Mouse (Mus musculus) neural tube, embryonic 15.5 days (tissue): ENCODE measurements around the gene Coq5. TPM values are rescaled to one million over a fixed set of nuclear protein-coding genes. Genes with fewer than 3 reads are reported as not detected.

Experiments used
- ATAC-seq: fragments of 200-750 bp; cut with Nextera tagmentation; 2 replicates; pipeline ENCODE4 v1.8.0; 2017; ENCODE audit warnings: mild to moderate bottlenecking, moderate TSS enrichment, moderate library complexity; ENCODE audit not compliant: low FRiP score
- H3K27ac ChIP-seq: fragments of 300-500 bp; sonication (generic); replicated peaks from 2 replicates; pipeline ENCODE4 v1.5.1; 2015; ENCODE audit warnings: mild to moderate bottlenecking, inconsistent platforms
- H3K27me3 ChIP-seq: fragments of 300-500 bp; sonication (generic); replicated peaks from 2 replicates; pipeline ENCODE4 v1.6.1; 2015; ENCODE audit warnings: inconsistent platforms
- H3K36me3 ChIP-seq: fragments of 300-500 bp; sonication (generic); 2 replicates; pipeline ENCODE4 v1.6.1; 2015; ENCODE audit warnings: inconsistent platforms
- H3K4me1 ChIP-seq: fragments of 300-500 bp; sonication (generic); 2 replicates; pipeline ENCODE4 v1.6.1; 2015; ENCODE audit warnings: inconsistent platforms
- H3K4me2 ChIP-seq: fragments of 300-500 bp; sonication (generic); 2 replicates; pipeline ENCODE4 v1.6.1; 2015; ENCODE audit warnings: inconsistent platforms, mild to moderate bottlenecking, moderate library complexity
- H3K4me3 ChIP-seq: fragments of 300-500 bp; sonication (generic); replicated peaks from 2 replicates; pipeline ENCODE4 v1.5.1; 2015; ENCODE audit warnings: mild to moderate bottlenecking, inconsistent platforms
- H3K9ac ChIP-seq: fragments of 300-500 bp; sonication (generic); replicated peaks from 2 replicates; pipeline ENCODE4 v1.6.1; 2015; ENCODE audit warnings: mild to moderate bottlenecking, inconsistent platforms
- H3K9me3 ChIP-seq: fragments of 300-500 bp; sonication (generic); replicated peaks from 2 replicates; pipeline ENCODE4 v1.6.1; 2016; ENCODE audit warnings: inconsistent platforms
- WGBS: fragments of 180-500 bp; shearing (Covaris S2); methylation state at CpG from one replicate; pipeline ENCODE4 v1.1.7; 2015; ENCODE audit warnings: mixed read lengths; 5-methylcytosine and 5-hydroxymethylcytosine counted together
- polyA plus RNA-seq: library from polyadenylated mRNA; unstranded; fragments of >200 nt; fragmentation: Nextera tagmentation; extraction: Ambion mirVana; gene quantifications from 2 replicates; pipeline ENCODE4 v1.2.1, GENCODE M21; 2015

The Coq5 gene
- polyA plus RNA-seq, 1 experiment from 2014 or later, result 63.7 TPM

DNA sequence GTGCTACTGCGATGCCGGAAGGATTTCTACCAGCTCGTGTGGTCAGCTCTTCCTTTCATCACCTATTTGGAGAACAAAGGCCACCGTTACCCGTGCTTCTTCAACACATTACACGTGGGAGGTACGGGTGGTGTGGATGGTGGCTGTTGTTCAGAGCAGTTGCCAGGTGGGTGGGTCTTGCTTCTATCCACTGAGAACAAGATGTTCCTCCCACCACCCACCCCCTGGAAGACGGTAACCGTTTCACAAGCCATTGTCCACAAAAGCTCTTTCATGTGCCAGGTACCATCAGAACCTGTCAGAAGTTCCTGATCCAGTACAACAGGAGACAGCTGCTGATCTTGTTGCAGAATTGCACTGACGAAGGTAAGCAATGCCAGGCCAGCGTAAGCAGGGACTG is 39.3 kb upstream of the Coq5 start:
- Histone ChIP-seq H3K36me3 (peaks cover 52% of the 10 kb centered on the region), H3K4me2 (no peak overlapping the region), H3K9ac (no peak overlapping the region), H3K4me1 (peaks cover 26% of the 10 kb centered on the region), H3K4me3 (no peak overlapping the region), H3K9me3 (no peaks in the 10 kb centered on the region), H3K27me3 (no peaks in the 10 kb centered on the region), H3K27ac (no peak overlapping the region)
- 86% methylated on average over 11 of the region's 11 CpGs for WGBS
- no peak for ATAC-seq

DNA sequence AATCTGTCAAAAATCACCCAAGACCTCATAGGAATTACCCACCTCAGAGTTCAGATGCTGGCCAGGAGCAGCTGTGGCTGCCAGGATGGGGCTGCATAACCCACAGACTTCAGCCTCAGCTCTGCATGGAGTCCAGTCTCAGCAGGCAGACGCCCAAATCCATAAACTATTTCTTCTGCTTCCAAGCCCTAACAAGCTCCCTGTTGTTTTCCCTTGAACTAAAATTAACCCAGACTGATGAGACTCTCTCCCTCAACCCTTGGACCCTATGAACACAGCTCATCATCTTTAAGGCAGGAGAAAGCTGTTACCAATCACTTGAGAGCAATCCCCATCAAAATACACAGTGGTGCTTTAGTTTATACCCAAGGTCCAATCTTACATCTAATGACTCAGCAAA is 24.0 kb upstream of the Coq5 start:
- Histone ChIP-seq H3K27ac (no peak overlapping the region), H3K27me3 (no peaks in the 10 kb centered on the region), H3K9ac (no peak overlapping the region), H3K36me3 (peaks cover 67% of the 10 kb centered on the region), H3K4me2 (no peak overlapping the region), H3K9me3 (no peaks in the 10 kb centered on the region), H3K4me1 (no peaks in the 10 kb centered on the region), H3K4me3 (no peak overlapping the region)
- 88% methylated on average over 1 of the region's 1 CpGs for whole genome bisulfite sequencing
- ATAC-seq, result no peak

DNA sequence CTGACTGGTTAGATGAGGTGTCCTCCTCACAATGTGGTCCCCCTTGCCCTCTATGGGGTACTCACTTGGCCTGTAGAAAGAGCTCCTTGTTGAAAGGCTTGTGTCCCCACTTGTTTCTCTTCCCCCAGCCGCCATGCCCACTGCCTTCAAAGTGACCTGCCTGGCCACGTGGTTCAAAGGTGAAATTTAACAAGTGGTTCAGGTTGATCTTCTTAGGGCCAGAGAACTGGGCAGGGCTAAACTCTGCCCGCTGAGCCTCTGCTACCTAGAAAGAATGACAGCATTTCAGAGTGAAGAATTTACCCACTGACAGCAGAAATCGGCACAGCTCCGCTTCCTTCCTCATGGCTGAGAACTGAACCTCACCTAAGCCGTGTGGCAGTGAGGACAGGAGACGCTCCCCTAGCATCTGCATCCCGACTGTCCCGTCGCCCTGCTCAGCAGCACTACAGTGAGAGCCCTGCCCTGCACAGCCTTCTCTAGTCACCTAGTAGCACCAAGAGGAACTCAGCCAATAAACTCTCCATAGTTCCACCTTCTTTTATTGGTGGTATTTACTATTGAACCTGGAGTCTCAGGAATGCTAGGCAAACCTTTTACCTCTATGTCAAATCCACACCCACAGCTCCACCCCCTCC is 22.4 kb upstream of the Coq5 start:
- Histone ChIP-seq H3K36me3 (peaks cover 54% of the 10 kb centered on the region), H3K4me3 (no peak overlapping the region)
- 91% methylated on average over 10 of the region's 10 CpGs for WGBS

DNA sequence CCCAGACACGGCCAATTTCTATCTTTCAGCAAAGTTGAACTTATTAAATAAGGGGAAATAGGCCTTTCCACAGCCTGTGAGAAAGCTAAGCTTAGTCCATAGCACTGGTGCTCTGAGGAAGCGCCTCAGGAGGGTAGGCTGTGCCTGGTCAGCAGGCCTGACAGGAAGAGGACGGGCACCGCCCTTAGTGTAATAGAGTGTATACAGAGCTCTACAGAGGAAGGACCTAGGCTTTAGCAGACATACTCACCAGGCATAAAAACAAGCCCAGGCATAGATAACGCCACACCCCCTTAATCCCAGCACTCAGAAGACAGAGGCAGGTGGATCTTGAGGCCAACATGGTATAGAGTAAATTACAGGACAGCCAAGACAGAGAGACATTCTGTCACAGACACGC is 19.1 kb upstream of the Coq5 start:
- Histone ChIP-seq H3K4me3 (no peak overlapping the region), H3K27me3 (no peaks in the 10 kb centered on the region), H3K4me1 (no peaks in the 10 kb centered on the region), H3K27ac (no peak overlapping the region), H3K36me3 (peaks cover 55% of the 10 kb centered on the region), H3K9ac (no peak overlapping the region), H3K4me2 (no peak overlapping the region), H3K9me3 (no peaks in the 10 kb centered on the region)
- no peak for ATAC-seq
- WGBS, result 85% methylated on average over 6 of the region's 6 CpGs

More for the DNA sequence above, 22.4 kb upstream of the Coq5 start:
- Histone ChIP-seq H3K27me3 (no peaks in the 10 kb centered on the region), H3K9ac (no peak overlapping the region), H3K27ac (no peak overlapping the region), H3K4me2 (no peak overlapping the region), H3K4me1 (no peaks in the 10 kb centered on the region), H3K9me3 (no peaks in the 10 kb centered on the region)
- no peak for ATAC-seq

DNA sequence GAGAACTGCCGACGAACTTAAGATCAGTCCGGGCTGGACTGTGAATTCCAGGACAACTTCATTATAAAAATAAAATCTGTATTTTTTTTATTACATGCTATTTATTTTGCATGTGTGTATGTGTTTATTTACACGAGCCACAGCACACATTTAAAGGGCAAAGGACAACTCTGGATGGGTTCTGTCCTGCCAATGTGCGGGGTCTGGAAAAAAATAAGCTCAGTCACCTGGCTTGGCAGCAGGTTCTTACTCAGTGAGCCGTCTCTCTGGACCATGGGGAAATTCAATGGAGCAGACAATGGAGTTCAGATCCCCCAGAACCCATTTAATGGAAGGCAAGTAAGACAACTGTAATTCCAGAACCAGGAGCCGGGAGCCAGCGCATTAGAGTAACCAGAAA is 18.3 kb upstream of the Coq5 start:
- WGBS, result 85% methylated on average over 8 of the region's 8 CpGs
- peaks cover 47% of the 10 kb centered on the region for H3K36me3 ChIP-seq
- ATAC-seq, result no peak

DNA sequence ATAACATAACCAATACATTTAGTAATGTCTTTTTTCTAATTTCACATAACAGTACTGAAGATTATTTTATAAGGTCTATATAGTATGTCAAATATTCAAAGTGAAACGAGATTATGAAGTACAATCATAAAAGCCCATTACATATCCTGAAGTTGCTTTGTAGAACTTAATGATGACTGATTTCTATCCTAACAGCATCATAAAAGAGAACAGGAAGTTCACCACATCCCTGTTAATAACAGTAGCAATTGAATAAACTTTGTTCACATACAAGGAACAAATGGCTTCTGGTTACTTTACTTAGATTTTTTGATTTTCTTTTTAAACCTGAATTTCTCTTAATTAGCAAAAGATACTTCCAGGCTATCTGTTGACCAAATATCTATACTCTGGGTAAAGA is 17.6 kb upstream of the Coq5 start:
- Histone ChIP-seq H3K9ac (no peak overlapping the region), H3K4me2 (no peak overlapping the region), H3K4me3 (no peak overlapping the region), H3K36me3 (peaks cover 40% of the 10 kb centered on the region), H3K4me1 (peaks cover 10% of the 10 kb centered on the region), H3K27ac (no peak overlapping the region), H3K9me3 (no peaks in the 10 kb centered on the region), H3K27me3 (no peaks in the 10 kb centered on the region)
- no peak for ATAC-seq
- WGBS, result 88% methylated on average over 1 of the region's 1 CpGs

More for the DNA sequence above, 18.3 kb upstream of the Coq5 start:
- Histone ChIP-seq H3K4me1 (peaks cover 2% of the 10 kb centered on the region), H3K27me3 (no peaks in the 10 kb centered on the region), H3K4me2 (no peak overlapping the region), H3K9ac (no peak overlapping the region), H3K4me3 (no peak overlapping the region), H3K27ac (no peak overlapping the region), H3K9me3 (no peaks in the 10 kb centered on the region)

DNA sequence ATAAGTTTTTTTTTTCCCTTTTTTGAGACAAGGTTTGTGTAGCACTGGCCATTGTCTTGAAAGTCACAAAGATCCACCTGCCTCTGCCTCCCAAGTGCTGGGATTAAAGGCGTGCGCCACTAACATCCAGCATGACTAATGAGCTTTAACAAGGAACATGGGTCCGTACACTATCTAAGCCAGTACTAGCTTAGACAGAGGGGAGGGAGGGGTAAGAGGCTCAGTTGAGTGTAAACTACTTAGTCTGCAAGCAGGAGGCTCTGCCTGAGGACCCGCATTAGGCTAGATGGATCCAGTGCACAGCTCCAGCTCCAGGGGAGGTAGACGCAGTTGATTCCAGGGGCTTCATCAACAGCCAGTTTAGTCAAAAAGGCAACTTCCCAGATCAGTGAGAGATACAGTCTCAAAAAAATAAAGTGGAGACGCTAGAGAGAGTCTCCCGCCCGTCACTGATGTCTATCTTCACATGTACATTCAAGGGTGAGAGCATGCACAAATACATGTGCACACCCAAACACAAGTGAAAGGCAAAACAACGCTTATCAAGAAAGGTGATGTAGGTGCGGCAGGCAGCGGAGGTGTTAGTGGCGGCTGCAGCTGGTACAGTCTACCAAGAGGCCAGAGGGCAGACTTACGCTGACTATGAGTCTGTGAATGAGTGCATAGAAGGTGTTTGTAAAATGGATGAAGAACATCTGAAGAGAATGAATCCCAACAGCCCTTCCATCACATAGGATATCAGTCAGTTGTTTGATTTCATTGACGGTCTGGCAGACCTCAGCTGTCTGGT is 16.8 kb upstream of the Coq5 start:
- H3K27me3 ChIP-seq, result no peaks in the 10 kb centered on the region
- WGBS, result 85% methylated on average over 14 of the region's 14 CpGs
- no peak overlapping the region for H3K27ac ChIP-seq
- no peak for ATAC-seq
- H3K4me3 ChIP-seq, result no peak overlapping the region
- no peak overlapping the region for H3K9ac ChIP-seq
- no peaks in the 10 kb centered on the region for H3K9me3 ChIP-seq
- peaks cover 32% of the 10 kb centered on the region for H3K36me3 ChIP-seq
- peaks cover 13% of the 10 kb centered on the region for H3K4me1 ChIP-seq
- H3K4me2 ChIP-seq, result no peak overlapping the region

DNA sequence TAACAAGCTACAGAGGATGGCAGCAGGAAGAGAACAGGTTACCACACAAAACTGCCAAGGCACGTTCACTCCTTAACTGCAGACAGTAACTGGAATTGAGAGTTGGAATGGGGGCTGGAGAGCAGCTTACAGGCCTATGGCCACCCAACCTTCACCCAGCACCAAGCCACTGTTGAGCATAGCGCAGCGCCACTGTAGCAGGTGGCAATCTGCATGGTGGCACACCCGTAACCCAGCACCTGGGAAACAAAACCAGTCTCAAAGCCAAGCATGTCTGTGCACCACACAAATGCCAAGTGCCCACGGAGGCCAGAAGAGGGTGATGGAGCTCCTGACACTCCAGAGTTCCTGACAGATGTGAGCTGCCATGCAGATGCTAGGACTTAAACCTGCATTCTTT is 13.1 kb upstream of the Coq5 start:
- ATAC-seq, result no peak
- H3K9ac ChIP-seq, result no peak overlapping the region
- H3K4me2 ChIP-seq, result no peak overlapping the region
- peaks cover 47% of the 10 kb centered on the region for H3K4me1 ChIP-seq
- no peak overlapping the region for H3K4me3 ChIP-seq
- WGBS, result 94% methylated on average over 5 of the region's 5 CpGs
- no peak overlapping the region for H3K27ac ChIP-seq
- H3K9me3 ChIP-seq, result no peaks in the 10 kb centered on the region
- H3K27me3 ChIP-seq, result no peaks in the 10 kb centered on the region
- H3K36me3 ChIP-seq, result peaks cover 8% of the 10 kb centered on the region; the same call in 1 of the 2 replicates

DNA sequence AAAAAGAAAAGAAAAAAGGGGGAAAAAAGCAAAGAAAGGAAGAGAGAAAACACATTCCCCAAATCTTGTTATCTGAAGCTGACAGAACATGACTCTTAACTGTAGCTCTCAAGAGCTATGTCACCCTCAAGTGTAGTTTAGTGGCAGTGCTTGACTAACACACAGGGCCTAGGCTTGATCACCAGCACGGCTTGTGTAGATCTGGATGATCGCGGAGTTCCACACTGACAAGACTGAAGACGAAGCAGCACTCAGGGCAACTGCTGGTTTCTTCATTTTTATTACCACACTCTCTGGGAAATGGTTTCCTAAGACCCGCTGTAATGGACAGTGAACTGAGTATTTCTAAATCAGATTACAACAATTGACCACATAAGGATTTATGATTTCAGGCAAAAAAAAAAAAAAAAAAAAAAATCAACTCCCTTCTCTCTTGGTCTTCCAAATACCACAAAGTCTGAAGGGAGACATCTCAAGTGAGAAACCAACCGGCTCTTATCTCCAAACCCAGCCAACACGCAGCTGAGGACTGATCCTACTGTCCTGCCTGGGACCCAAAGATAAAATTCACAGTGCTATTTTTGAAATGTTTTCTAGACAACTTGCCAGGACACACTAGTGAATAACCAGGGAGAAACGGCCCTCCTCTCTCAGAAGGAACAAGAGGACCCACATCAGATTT is 12.5 kb upstream of the Coq5 start:
- Histone ChIP-seq H3K27ac (no peak overlapping the region), H3K36me3 (peaks cover 8% of the 10 kb centered on the region; the same call in 1 of the 2 replicates), H3K9me3 (no peaks in the 10 kb centered on the region), H3K9ac (no peak overlapping the region), H3K4me1 (peaks cover 52% of the 10 kb centered on the region), H3K4me2 (no peak overlapping the region), H3K27me3 (no peaks in the 10 kb centered on the region), H3K4me3 (no peak overlapping the region)
- 84% methylated on average over 8 of the region's 8 CpGs for WGBS
- ATAC-seq, result no peak

DNA sequence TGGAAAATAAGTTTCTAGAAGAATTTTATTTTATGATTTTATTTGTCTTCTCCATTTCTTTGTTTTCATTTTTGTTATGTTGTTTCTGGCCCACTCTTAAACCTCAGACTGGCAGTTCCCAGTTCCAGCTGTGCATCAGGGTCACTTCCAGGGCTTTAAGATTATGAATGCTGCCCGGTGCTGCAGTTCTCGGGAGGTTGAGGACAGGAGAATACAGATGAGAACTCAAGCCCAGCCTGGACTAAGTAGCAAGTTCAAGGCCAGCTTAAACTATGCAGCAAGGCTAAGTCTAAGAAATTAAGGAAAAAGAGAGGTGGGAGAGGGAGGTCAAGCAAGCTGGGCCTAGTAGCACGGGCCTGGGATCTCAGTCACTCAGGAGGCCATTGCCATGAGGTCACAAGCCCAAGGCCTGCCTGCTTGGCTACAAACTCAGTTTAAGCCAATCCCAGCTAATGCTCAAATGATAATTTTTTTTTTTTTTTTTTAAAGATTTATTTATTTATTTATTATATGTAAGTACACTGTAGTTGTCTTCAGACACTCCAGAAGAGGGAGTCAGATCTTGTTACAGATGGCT is 11.9 kb upstream of the Coq5 start:
- peaks cover 5% of the 10 kb centered on the region; the same call in 1 of the 2 replicates for H3K36me3 ChIP-seq
- no peak overlapping the region for H3K4me2 ChIP-seq
- no peaks in the 10 kb centered on the region for H3K9me3 ChIP-seq
- ATAC-seq, result no peak
- no peak overlapping the region for H3K9ac ChIP-seq
- H3K27ac ChIP-seq, result no peak overlapping the region
- H3K4me1 ChIP-seq, result peaks cover 52% of the 10 kb centered on the region
- WGBS, result 79% methylated on average over 3 of the region's 3 CpGs
- no peak overlapping the region for H3K4me3 ChIP-seq
- H3K27me3 ChIP-seq, result no peaks in the 10 kb centered on the region

DNA sequence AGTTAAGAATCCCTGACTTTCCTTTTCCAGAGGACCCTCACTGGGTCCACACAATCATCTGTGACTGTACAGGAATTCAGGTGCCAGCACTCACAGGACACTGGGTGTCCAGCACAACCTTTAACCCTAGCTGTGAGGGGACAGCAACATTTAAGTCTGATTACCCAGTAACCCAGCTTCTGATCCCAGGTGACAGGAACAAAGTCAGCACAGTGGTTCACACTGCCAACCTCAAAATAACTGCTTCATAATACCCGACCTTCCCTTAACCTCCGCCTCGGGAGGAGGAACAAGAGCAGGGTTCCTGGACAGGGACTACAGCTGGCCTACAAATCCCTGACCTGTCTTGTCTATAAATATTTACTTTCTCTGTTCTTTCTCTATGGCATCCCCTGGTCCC is 11.2 kb upstream of the Coq5 start:
- H3K4me1 ChIP-seq, result peaks cover 56% of the 10 kb centered on the region
- no peaks in the 10 kb centered on the region for H3K36me3 ChIP-seq
- H3K4me3 ChIP-seq, result no peak overlapping the region
- WGBS, result 64% methylated on average over 3 of the region's 3 CpGs
- H3K27ac ChIP-seq, result no peak overlapping the region
- H3K27me3 ChIP-seq, result no peaks in the 10 kb centered on the region
- H3K9ac ChIP-seq, result no peak overlapping the region
- H3K9me3 ChIP-seq, result no peaks in the 10 kb centered on the region
- H3K4me2 ChIP-seq, result no peak overlapping the region
- ATAC-seq, result no peak
